Mouse (Mus musculus) lung, postnatal 14 days (tissue): Measurements from ENCODE around the gene Olfr1168.
"Not testable (repeated sequence)": the region's sequence is repeated elsewhere in the genome, so short reads cannot be mapped to it uniquely, and the experiment has no call there.

Experiments used
- DNase-seq: peaks from one replicate; pipeline ENCODE4 v3.0.0; 2021

The Olfr1168 gene

DNA sequence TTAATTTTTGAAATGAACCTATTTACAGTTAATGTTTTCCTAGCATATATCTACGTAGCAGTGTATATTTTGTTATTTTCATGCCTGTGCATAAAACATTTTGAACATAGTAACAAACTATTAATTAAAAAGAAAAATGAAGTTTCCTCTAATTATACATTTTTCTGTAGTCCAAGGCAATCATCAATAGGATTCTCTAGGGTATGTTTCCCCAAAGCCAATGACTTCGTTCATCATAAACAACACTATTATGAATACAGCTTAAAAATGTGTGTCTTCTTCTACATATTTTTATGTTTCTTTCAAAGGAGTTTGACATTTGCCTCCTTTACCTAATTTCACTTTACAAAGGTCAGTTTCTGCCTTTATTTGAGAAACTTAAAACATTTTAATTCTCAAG is at the start of gene Olfr1168:
Gene Olfr1168, plus strand, starts transcription at position 301 of the 400 bp plus-strand sequence.
- DNase-seq: no peak

DNA sequence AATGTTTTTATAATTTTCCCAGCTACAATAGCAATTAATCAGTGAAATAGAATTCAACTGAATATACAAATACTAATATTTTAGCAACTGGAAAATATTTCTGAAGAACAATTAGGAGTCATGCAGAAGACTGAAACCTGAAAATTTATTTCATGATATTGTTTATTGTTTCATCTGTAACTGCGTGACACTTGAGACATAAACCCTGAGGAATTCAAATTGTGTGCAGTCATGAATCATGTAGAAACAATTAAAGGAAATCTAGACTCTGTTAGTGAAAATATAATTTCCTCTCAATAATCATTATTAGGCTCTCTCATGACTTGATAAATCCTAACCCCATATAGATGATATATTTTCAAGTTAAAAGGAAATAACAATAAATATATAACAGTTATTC is 26.6 kb upstream of the Olfr1168 start, which contains the start of gene Olfr1167:
Gene Olfr1167, minus strand, starts transcription at position 101 of the 400 bp plus-strand sequence.
- not testable (repeated sequence) for DNase-seq

DNA sequence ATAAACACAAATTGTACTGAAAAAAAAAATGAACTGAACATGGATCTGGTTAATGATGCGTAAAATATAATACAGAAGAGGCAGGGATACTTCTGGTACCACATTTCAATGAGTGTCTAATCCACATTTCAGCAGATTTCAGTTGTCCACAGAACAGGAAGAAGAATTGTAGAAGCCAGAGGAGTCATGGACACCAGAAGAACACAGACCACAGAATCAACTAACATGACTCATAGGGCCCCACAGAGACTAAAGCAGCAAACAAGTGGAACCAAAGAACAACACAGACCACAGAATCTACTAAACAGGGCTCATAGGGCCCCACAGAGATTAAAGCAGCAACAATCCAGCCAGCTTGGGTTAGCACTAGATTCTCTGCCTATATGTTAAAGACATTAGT is 39.1 kb downstream of the Olfr1168 start:
- DNase-seq: no peak

DNA sequence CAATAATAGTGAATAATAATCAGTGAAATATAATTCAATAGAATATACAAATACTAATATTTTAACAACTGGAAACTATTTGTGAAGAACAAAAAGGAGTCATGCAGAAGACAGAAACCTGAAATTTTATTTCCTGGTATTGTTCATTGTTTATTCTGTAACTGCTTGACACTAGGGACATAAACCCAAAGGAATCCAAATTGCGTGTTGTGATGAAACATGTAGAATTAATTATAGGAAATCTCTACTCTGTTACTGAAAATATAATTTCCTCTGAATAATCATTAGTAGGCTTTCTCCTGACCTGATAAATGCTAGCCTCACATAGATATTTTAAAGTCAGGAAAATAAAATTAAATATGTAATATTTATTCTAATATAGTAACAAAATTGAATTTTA is 46.6 kb downstream of the Olfr1168 start, which contains the start of gene Olfr1170:
Gene Olfr1170, minus strand, starts transcription at position 101 of the 400 bp plus-strand sequence.
- no peak for DNase-seq
